Mouse (Mus musculus): Measurements from ENCODE around the gene Etv6.

- TF ChIP-seq EP300 (IDR thresholded peaks at IDR 0.05; ENCODE audit: low read depth) = no peak
- no peak for TF ChIP-seq CTCF (IDR thresholded peaks at IDR 0.05; ENCODE audit: low read depth)
These were observed 136.6 kb downstream of the Etv6 start for GRCm38 (mm10) chr6:134171906-134172728.
